Mouse (Mus musculus): ENCODE results near the gene Mgat1.
"Not testable (repeated sequence)": the region's sequence is repeated elsewhere in the genome, so short reads cannot be mapped to it uniquely, and the experiment has no call there.

Mgat1 gene

GRCm38 (mm10) chr11:49265101-49265500, 21.1 kb downstream of the Mgat1 start:
- no peak for DNase-seq

GRCm38 (mm10) chr11:49266671-49267070, 22.7 kb downstream of the Mgat1 start:
- DNase-seq: no peak

- DNase-seq: no peak
Observed at GRCm38 (mm10) chr11:49267316-49267715, 23.3 kb downstream of the Mgat1 start.

GRCm38 (mm10) chr11:49267970-49268579, 24.1 kb downstream of the Mgat1 start:
- DNase-seq: no peak

- DNase-seq: no peak
Observed at GRCm38 (mm10) chr11:49269761-49270160, 25.8 kb downstream of the Mgat1 start.

GRCm38 (mm10) chr11:49270368-49270767, 26.4 kb downstream of the Mgat1 start:
- DNase-seq: no peak

- DNase-seq: peak; percentile 14
Observed at GRCm38 (mm10) chr11:49271334-49271733, 27.3 kb downstream of the Mgat1 start.

- no peak for DNase-seq
Observed at GRCm38 (mm10) chr11:49273834-49274519, 30.0 kb downstream of the Mgat1 start.

GRCm38 (mm10) chr11:49278222-49278621, 34.2 kb downstream of the Mgat1 start, which contains the start of gene Olfr1393:
Gene Olfr1393, plus strand, starts transcription at chr11:49278304.
- DNase-seq: no peak

GRCm38 (mm10) chr11:49284982-49285381, 41.0 kb downstream of the Mgat1 start, which contains the start of gene Olfr1392:
Gene Olfr1392, plus strand, starts transcription at chr11:49285282.
- not testable (repeated sequence) for DNase-seq

GRCm38 (mm10) chr11:49287251-49287650, 43.3 kb downstream of the Mgat1 start:
- DNase-seq: no peak

GRCm38 (mm10) chr11:49292777-49293176, 48.8 kb downstream of the Mgat1 start:
- no peak for DNase-seq

GRCm38 (mm10) chr11:49304441-49304840, 60.5 kb downstream of the Mgat1 start, which contains the start of gene Olfr10:
Gene Olfr10, plus strand, starts transcription at chr11:49304741.
- no peak for DNase-seq

- DNase-seq: not testable (repeated sequence)
Observed at GRCm38 (mm10) chr11:49308547-49308946, 64.6 kb downstream of the Mgat1 start.
